Mouse (Mus musculus): ENCODE results near the gene P2ry14.

GRCm38 (mm10) chr3:59078585-59078984 is 74.8 kb downstream of the P2ry14 start:
- no peak for TF ChIP-seq ZC3H11A (IDR thresholded peaks at IDR 0.05; ENCODE audit: low read depth, low read length)
- no peak for TF ChIP-seq POLR2A (IDR thresholded peaks at IDR 0.05; ENCODE audit: control insufficient read depth in 1 of 2, insufficient read depth in 1 of 2, low read depth in 1 of 2, low read length in 2 of 2, poor library complexity in 1 of 2)
- no peak for TF ChIP-seq GATA1 (IDR thresholded peaks at IDR 0.05; ENCODE audit: low read depth, low read length)
- no peak for TF ChIP-seq POLR2AphosphoS2 (IDR thresholded peaks at IDR 0.05; ENCODE audit: low read length)
- TF ChIP-seq BHLHE40 (IDR thresholded peaks at IDR 0.05; ENCODE audit: borderline replicate concordance, low read depth, low read length): no peak
- TF ChIP-seq ELF1 (IDR thresholded peaks at IDR 0.05; ENCODE audit: low read depth, low read length): no peak
